Mouse (Mus musculus) cortical plate, adult 2 months (tissue): ENCODE measurements at regions not wholly inside any gene's neighbourhood (a gene's known extent, or its start where the extent isn't known, plus 50 kb on each side); places are given as distances from the start of the nearest gene placed in this dataset.

Experiments
- CTCF ChIP-seq: fragments of 200-500 bp; IDR thresholded peaks from 2 replicates; pipeline ENCODE4 v1.5.1; 2011; ENCODE audit warnings: mild to moderate bottlenecking, control low read depth, low read length; ENCODE audit not compliant: insufficient read depth; ENCODE audit errors: extremely low read depth
- POLR2A ChIP-seq: fragments of 200-500 bp; IDR thresholded peaks from 2 replicates; pipeline ENCODE4 v1.6.1; 2011; ENCODE audit warnings: mild to moderate bottlenecking, low read length, control low read depth; ENCODE audit not compliant: insufficient read depth; ENCODE audit errors: extremely low read depth

- TF ChIP-seq CTCF (no peak), POLR2A (no peak)
These were observed 133.8 kb upstream of the Arid2 start for GRCm38 (mm10) chr15:96153489-96153888.
